ENCODE assay signal across 17 mouse cellular contexts in the genomic region with DNA sequence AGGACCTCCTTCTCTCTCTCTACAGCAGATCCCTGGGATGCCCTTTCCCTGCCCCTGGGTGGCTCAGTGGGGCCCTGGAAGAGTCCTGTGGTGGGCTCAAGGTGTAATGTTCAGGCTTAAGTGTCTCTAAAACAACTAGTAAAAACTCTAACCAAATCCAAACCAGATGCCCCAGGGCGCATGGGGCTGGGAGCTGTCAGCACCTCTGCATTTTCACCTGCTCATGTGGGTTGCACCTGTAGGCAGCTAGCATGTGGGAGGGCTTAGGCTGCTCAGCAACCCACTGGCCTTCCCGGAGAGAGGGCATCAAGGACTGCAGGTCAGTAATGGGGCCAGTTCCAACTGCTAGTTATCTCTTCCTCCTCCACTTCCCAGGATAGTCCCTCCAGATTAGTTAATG.
"Had no signal": no experiment of that assay in that cellular context is flagged by ENCODE, and none has a peak within 500 bp of the region (broad histone marks: within the 10 kb centered on the region; RNA-seq: fewer than 3 reads in every experiment).

No protein-coding gene starts in this region.

- H3K9me3 ChIP-seq: midbrain, embryonic 13.5 days had no signal

- H3K4me2 ChIP-seq: lung, embryonic 14.5 days; midbrain, embryonic 13.5 days; midbrain, embryonic 15.5 days; neural tube, embryonic 13.5 days; neural tube, embryonic 15.5 days had no signal

- H3K27ac ChIP-seq: midbrain, embryonic 10.5 days; midbrain, embryonic 13.5 days; midbrain, embryonic 15.5 days; neural tube, embryonic 13.5 days; neural tube, embryonic 15.5 days had no signal

- H3K36me3 ChIP-seq: midbrain, embryonic 10.5 days; midbrain, embryonic 13.5 days; midbrain, embryonic 15.5 days; neural tube, embryonic 13.5 days; neural tube, embryonic 15.5 days had no signal

- ATAC-seq: midbrain, embryonic 13.5 days; midbrain, embryonic 15.5 days had no signal

- H3K27me3 ChIP-seq: midbrain, embryonic 13.5 days; midbrain, embryonic 15.5 days; neural tube, embryonic 13.5 days; neural tube, embryonic 15.5 days had no signal

- H3K4me1 ChIP-seq: midbrain, embryonic 10.5 days; midbrain, embryonic 13.5 days; midbrain, embryonic 15.5 days had no signal

- DNase-seq: lung, adult 18-20 months; lung, embryonic 14.5 days; lung, postnatal 10 days; retina, postnatal 1 day; right cerebral cortex, adult 18-20 months; right cerebral cortex, postnatal 25 days; right cerebral cortex, postnatal 4 days; spleen, adult 18-20 months; thymus, adult 18-20 months; thymus, postnatal 14 days; thymus, postnatal 36 days had no signal

- H3K4me3 ChIP-seq: midbrain, embryonic 10.5 days; midbrain, embryonic 13.5 days; midbrain, embryonic 15.5 days; myocyte; neural tube, embryonic 13.5 days; neural tube, embryonic 15.5 days had no signal

- H3K9ac ChIP-seq: lung, embryonic 14.5 days; midbrain, embryonic 13.5 days; midbrain, embryonic 15.5 days; neural tube, embryonic 13.5 days; neural tube, embryonic 15.5 days had no signal
